ENCODE assay signal across 9 mouse cellular contexts in genomic region chr4:58670906-58671250, GRCm38 (mm10).
DNase-seq lines count a peak whose midpoint lies in the region; ATAC-seq lines count a peak whose summit lies in the region.
"Had no signal": no experiment of that assay in that cellular context is flagged by ENCODE, and none has a peak within 500 bp of the region (broad histone marks: within the 10 kb centered on the region; RNA-seq: fewer than 3 reads in every experiment).

No protein-coding gene starts in this region.

- H3K27ac ChIP-seq in kidney, embryonic 15.5 days = peak overlapping the region; percentile 75
- H3K27ac ChIP-seq in embryonic facial prominence, embryonic 12.5 days = peak overlapping the region; percentile 92
- 0 out of 2 replicates have a peak overlapping the region, but pooled peaks have one; percentile 18 for H3K27ac ChIP-seq in forebrain, embryonic 16.5 days (ENCODE audit: low read length)
- no peak overlapping the region for H3K27ac ChIP-seq in midbrain, embryonic 11.5 days (ENCODE audit: low read depth, low read length)
- H3K27ac ChIP-seq: liver, embryonic 14.5 days had no signal

- H3K27me3 ChIP-seq in kidney, embryonic 15.5 days = no peaks in the 10 kb centered on the region
- no peaks in the 10 kb centered on the region for H3K27me3 ChIP-seq in embryonic facial prominence, embryonic 12.5 days
- no peaks in the 10 kb centered on the region for H3K27me3 ChIP-seq in forebrain, embryonic 16.5 days (replicated peaks; ENCODE audit: control insufficient read depth, insufficient read depth, low read length)
- no peaks in the 10 kb centered on the region for H3K27me3 ChIP-seq in midbrain, embryonic 11.5 days (ENCODE audit: control insufficient read depth, insufficient read depth, low read length)

- no peak for DNase-seq in kidney, postnatal 25 days
- DNase-seq in midbrain, embryonic 11.5 days (ENCODE audit: low spot score, missing footprints) = peak; percentile 70
- no peak for DNase-seq in layer of hippocampus, postnatal 25 days (ENCODE audit: extremely low spot score in 1 of 2, low spot score in 1 of 2)
- no peak for DNase-seq in adrenal gland, postnatal 4 days (ENCODE audit: low spot score in 2 of 2)

- H3K9ac ChIP-seq in kidney, embryonic 15.5 days = no peak overlapping the region
- no peak overlapping the region for H3K9ac ChIP-seq in embryonic facial prominence, embryonic 12.5 days
- H3K9ac ChIP-seq in forebrain, embryonic 16.5 days (replicated peaks; ENCODE audit: low read depth, low read length) = no peak overlapping the region
- no peak overlapping the region for H3K9ac ChIP-seq in midbrain, embryonic 11.5 days (ENCODE audit: low read length)
- H3K9ac ChIP-seq: liver, embryonic 14.5 days had no signal

- H3K4me3 ChIP-seq in kidney, embryonic 15.5 days (replicated peaks) = peak overlapping the region; percentile 10; the same call in 1 of the 2 replicates
- H3K4me3 ChIP-seq in embryonic facial prominence, embryonic 12.5 days = no peak overlapping the region
- no peak overlapping the region for H3K4me3 ChIP-seq in forebrain, embryonic 16.5 days (replicated peaks; ENCODE audit: low read length)
- H3K4me3 ChIP-seq in midbrain, embryonic 11.5 days (ENCODE audit: low read depth, low read length) = no peak overlapping the region

- H3K9me3 ChIP-seq in kidney, embryonic 15.5 days (replicated peaks) = no peaks in the 10 kb centered on the region
- no peaks in the 10 kb centered on the region for H3K9me3 ChIP-seq in embryonic facial prominence, embryonic 12.5 days
- no peaks in the 10 kb centered on the region for H3K9me3 ChIP-seq in forebrain, embryonic 16.5 days (ENCODE audit: control insufficient read depth, low read length)
- H3K9me3 ChIP-seq in midbrain, embryonic 11.5 days (ENCODE audit: control insufficient read depth, low read length) = no peaks in the 10 kb centered on the region

- peaks cover 26% of the 10 kb centered on the region for H3K4me1 ChIP-seq in kidney, embryonic 15.5 days
- H3K4me1 ChIP-seq in embryonic facial prominence, embryonic 12.5 days = peaks cover 44% of the 10 kb centered on the region
- H3K4me1 ChIP-seq in forebrain, embryonic 16.5 days (replicated peaks; ENCODE audit: control insufficient read depth, insufficient read depth, low read length) = peaks cover 15% of the 10 kb centered on the region
- no peaks in the 10 kb centered on the region for H3K4me1 ChIP-seq in midbrain, embryonic 11.5 days (ENCODE audit: control insufficient read depth, insufficient read depth, low read length)

- 9% methylated on average over 6 of the region's 6 CpGs for WGBS in kidney, embryonic 15.5 days
- 2% methylated on average over 6 of the region's 6 CpGs for WGBS in embryonic facial prominence, embryonic 12.5 days
- WGBS in forebrain, embryonic 16.5 days = 0% methylated on average over 6 of the region's 6 CpGs
- 22% methylated on average over 6 of the region's 6 CpGs for WGBS in midbrain, embryonic 11.5 days

- peak overlapping the region; percentile 44 for H3K4me2 ChIP-seq in kidney, embryonic 15.5 days
- peak overlapping the region; percentile 29 for H3K4me2 ChIP-seq in embryonic facial prominence, embryonic 12.5 days (replicated peaks)
- peak overlapping the region; percentile 40 for H3K4me2 ChIP-seq in forebrain, embryonic 16.5 days (ENCODE audit: low read length)
- peak overlapping the region; percentile 20; the same call in 1 of the 2 replicates for H3K4me2 ChIP-seq in midbrain, embryonic 11.5 days

- 0 out of 2 replicates have a peak, but pooled peaks have one; percentile 23 for ATAC-seq in kidney, embryonic 15.5 days (replicated peaks; ENCODE audit: low FRiP score)
- ATAC-seq in embryonic facial prominence, embryonic 12.5 days (ENCODE audit: insufficient number of reproducible peaks, insufficient read depth, low FRiP score, low TSS enrichment) = no peak
- peak; percentile 67 for ATAC-seq in forebrain, embryonic 16.5 days
- ATAC-seq in midbrain, embryonic 11.5 days (ENCODE audit: low FRiP score) = no peak
- no peak for ATAC-seq in megakaryocyte progenitor cell, adult 5-6 weeks (replicated peaks; ENCODE audit: poor library complexity)

- H3K36me3 ChIP-seq in kidney, embryonic 15.5 days = no peaks in the 10 kb centered on the region
- no peaks in the 10 kb centered on the region for H3K36me3 ChIP-seq in embryonic facial prominence, embryonic 12.5 days
- H3K36me3 ChIP-seq in forebrain, embryonic 16.5 days (ENCODE audit: control insufficient read depth, insufficient read depth) = no peaks in the 10 kb centered on the region
- H3K36me3 ChIP-seq in midbrain, embryonic 11.5 days (ENCODE audit: control insufficient read depth, insufficient read depth, low read length) = no peaks in the 10 kb centered on the region

Comparison
In these comparisons a context has a peak if more than half of its experiments do, and no peak if none do; other contexts are left out.
1. ATAC-seq: peak in kidney, embryonic 15.5 days (single experiment) and forebrain, embryonic 16.5 days (single experiment); none in embryonic facial prominence, embryonic 12.5 days (single experiment), midbrain, embryonic 11.5 days (single experiment) and megakaryocyte progenitor cell, adult 5-6 weeks (single experiment).
2. Peak in every context shown above with its lines, with median percentiles within 50 percentile points of each other: H3K4me2 ChIP-seq.